9 mouse cellular contexts compared by ENCODE assay signal in the genomic region with DNA sequence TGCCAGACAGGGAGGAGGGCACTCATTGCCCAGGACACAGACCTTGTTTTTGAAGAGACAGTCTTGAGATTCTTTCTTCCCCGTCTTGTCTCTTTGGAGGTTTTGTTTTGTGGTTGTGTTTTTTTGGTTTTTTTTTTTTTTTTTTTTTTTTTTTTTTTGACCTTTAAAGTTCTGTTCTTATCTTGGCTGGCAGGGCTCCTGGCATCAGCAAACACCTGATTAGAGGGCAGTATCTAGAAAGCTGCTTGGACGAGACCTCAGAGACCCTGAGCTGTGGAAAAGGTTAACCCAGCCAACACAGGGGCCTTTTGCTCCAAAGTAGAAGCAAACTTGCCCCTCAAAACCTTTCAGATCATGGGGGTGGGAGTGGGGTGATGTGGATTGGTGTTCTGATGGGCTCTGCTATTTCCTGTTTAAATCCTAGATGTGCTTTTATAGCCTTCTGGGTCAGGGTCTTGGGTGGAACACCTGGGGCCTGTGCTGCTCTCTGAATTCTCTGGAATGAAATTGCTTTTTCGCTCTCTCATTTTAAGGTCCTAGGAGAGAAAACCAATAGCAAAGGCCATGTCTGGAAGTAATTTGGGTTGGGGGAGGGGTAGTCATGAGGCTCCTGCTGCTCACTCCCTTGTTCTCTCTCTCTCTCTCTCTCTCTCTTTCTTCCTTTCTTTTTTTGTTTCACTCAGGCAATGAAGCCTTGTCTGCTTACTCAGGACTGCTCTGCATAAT. TPM values are rescaled to one million over a fixed set of nuclear protein-coding genes. Genes with fewer than 3 reads are reported as not detected.
DNase-seq lines count a peak whose midpoint lies in the region; ATAC-seq lines count a peak whose summit lies in the region.
"Had no signal": no experiment of that assay in that cellular context is flagged by ENCODE, and none has a peak within 500 bp of the region (broad histone marks: within the 10 kb centered on the region; RNA-seq: fewer than 3 reads in every experiment).

No protein-coding gene starts in this region.

- 69% methylated on average over 3 of the region's 3 CpGs for WGBS in midbrain, embryonic 10.5 days
- WGBS in midbrain, embryonic 11.5 days = 71% methylated on average over 3 of the region's 3 CpGs
- WGBS in hindbrain, embryonic 13.5 days = 64% methylated on average over 3 of the region's 3 CpGs
- WGBS in liver, embryonic 16.5 days (ENCODE audit: insufficient replicate concordance) = 33% methylated on average over 3 of the region's 3 CpGs

- ATAC-seq in midbrain, embryonic 11.5 days (ENCODE audit: low FRiP score) = no peak
- no peak for ATAC-seq in hindbrain, embryonic 13.5 days (ENCODE audit: low FRiP score)
- no peak for ATAC-seq in liver, embryonic 16.5 days (ENCODE audit: low read depth)

- no peaks in the 10 kb centered on the region for H3K36me3 ChIP-seq in midbrain, embryonic 10.5 days
- H3K36me3 ChIP-seq in midbrain, embryonic 11.5 days (ENCODE audit: control insufficient read depth, insufficient read depth, low read length) = no peaks in the 10 kb centered on the region
- H3K36me3 ChIP-seq in hindbrain, embryonic 13.5 days = no peaks in the 10 kb centered on the region
- no peaks in the 10 kb centered on the region for H3K36me3 ChIP-seq in liver, embryonic 16.5 days (ENCODE audit: control insufficient read depth, insufficient read depth)

- H3K4me2 ChIP-seq in midbrain, embryonic 11.5 days = no peak overlapping the region
- H3K4me2 ChIP-seq in hindbrain, embryonic 13.5 days = no peak overlapping the region
- peak overlapping the region; percentile 22; the same call in 1 of the 2 replicates for H3K4me2 ChIP-seq in liver, embryonic 16.5 days (ENCODE audit: low read depth, low read length)

- no peaks in the 10 kb centered on the region for H3K27me3 ChIP-seq in midbrain, embryonic 10.5 days (ENCODE audit: low read depth, poor library complexity, severe bottlenecking)
- H3K27me3 ChIP-seq in midbrain, embryonic 11.5 days (ENCODE audit: control insufficient read depth, insufficient read depth, low read length) = no peaks in the 10 kb centered on the region
- H3K27me3 ChIP-seq in hindbrain, embryonic 13.5 days = no peaks in the 10 kb centered on the region
- no peaks in the 10 kb centered on the region for H3K27me3 ChIP-seq in liver, embryonic 16.5 days (ENCODE audit: control insufficient read depth, insufficient read depth, low read depth, low read length)

- DNase-seq in midbrain, embryonic 10.5 days (ENCODE audit: low spot score) = peak; percentile 36
- no peak for DNase-seq in midbrain, embryonic 11.5 days (ENCODE audit: low spot score, missing footprints)
- peak; percentile 87 for DNase-seq in embryo, embryonic 11 days
- DNase-seq in kidney, postnatal 25 days = no peak
- DNase-seq in adrenal gland, postnatal 14 days = no peak
- DNase-seq: cerebellum, adult 9-11 months; midbrain, embryonic 14.5 days had no signal

- no peaks in the 10 kb centered on the region for H3K9me3 ChIP-seq in midbrain, embryonic 10.5 days (replicated peaks)
- no peaks in the 10 kb centered on the region for H3K9me3 ChIP-seq in midbrain, embryonic 11.5 days (ENCODE audit: control insufficient read depth, low read length)
- H3K9me3 ChIP-seq in hindbrain, embryonic 13.5 days = no peaks in the 10 kb centered on the region
- H3K9me3 ChIP-seq in liver, embryonic 16.5 days (replicated peaks; ENCODE audit: control insufficient read depth, low read length) = no peaks in the 10 kb centered on the region

- no peak overlapping the region for H3K4me3 ChIP-seq in midbrain, embryonic 10.5 days
- no peak overlapping the region for H3K4me3 ChIP-seq in midbrain, embryonic 11.5 days (ENCODE audit: low read depth, low read length)
- no peak overlapping the region for H3K4me3 ChIP-seq in hindbrain, embryonic 13.5 days
- H3K4me3 ChIP-seq in liver, embryonic 16.5 days (ENCODE audit: low read depth, low read length) = no peak overlapping the region

- no peak overlapping the region for H3K9ac ChIP-seq in midbrain, embryonic 11.5 days (ENCODE audit: low read length)
- no peak overlapping the region for H3K9ac ChIP-seq in hindbrain, embryonic 13.5 days
- H3K9ac ChIP-seq in liver, embryonic 16.5 days (ENCODE audit: low read depth, low read length) = no peak overlapping the region

- peak overlapping the region; percentile 65 for H3K27ac ChIP-seq in midbrain, embryonic 10.5 days (replicated peaks)
- H3K27ac ChIP-seq in midbrain, embryonic 11.5 days (ENCODE audit: low read depth, low read length) = no peak overlapping the region
- H3K27ac ChIP-seq in hindbrain, embryonic 13.5 days = peak overlapping the region; percentile 49; the same call in 1 of the 2 replicates
- peak overlapping the region; percentile 55 for H3K27ac ChIP-seq in liver, embryonic 16.5 days (ENCODE audit: low read length)

- H3K4me1 ChIP-seq in midbrain, embryonic 10.5 days = peaks cover 41% of the 10 kb centered on the region
- peaks cover 9% of the 10 kb centered on the region for H3K4me1 ChIP-seq in midbrain, embryonic 11.5 days (ENCODE audit: control insufficient read depth, insufficient read depth, low read length)
- peaks cover 28% of the 10 kb centered on the region for H3K4me1 ChIP-seq in hindbrain, embryonic 13.5 days (replicated peaks)
- H3K4me1 ChIP-seq in liver, embryonic 16.5 days (ENCODE audit: control insufficient read depth, low read depth, low read length) = peaks cover 42% of the 10 kb centered on the region

RNA-seq across cellular contexts. Expression of a gene that starts 2.5 kb away (rescaled TPM):
- 40.0 TPM in 2 replicates for polyA plus RNA-seq in midbrain, embryonic 10.5 days (2016; fragmentation: Nextera tagmentation; extraction: Ambion mirVana)
- 43.8 and 46.8 TPM in 2 replicates for polyA plus RNA-seq in midbrain, embryonic 11.5 days (2014; fragmentation: Nextera tagmentation; extraction: Ambion mirVana)
- 23.2 and 24.5 TPM in 2 replicates for polyA plus RNA-seq in hindbrain, embryonic 13.5 days (2015; fragmentation: Nextera tagmentation; extraction: Ambion mirVana)
- 24.2 and 32.2 TPM in 2 replicates for polyA plus RNA-seq in liver, embryonic 16.5 days (2015; fragmentation: Nextera tagmentation; extraction: Ambion mirVana)
- total RNA-seq in adrenal gland, postnatal 14 days (2021) = 24.9 and 28.8 TPM in 2 replicates

Comparison
In these comparisons a context has a peak if more than half of its experiments do, and no peak if none do; other contexts are left out.
1. DNase-seq: peak in midbrain, embryonic 10.5 days (single experiment) and embryo, embryonic 11 days (single experiment); none in midbrain, embryonic 11.5 days (single experiment), kidney, postnatal 25 days (0 of 2) and adrenal gland, postnatal 14 days (single experiment).